13 mouse cellular contexts compared by ENCODE assay signal in genomic region chr8:121786542-121786941, GRCm38 (mm10). TPM values are rescaled to one million over a fixed set of nuclear protein-coding genes. Genes with fewer than 3 reads are reported as not detected.
A peak's percentile ranks its signal among the peaks of the same experiment; 100 is the strongest.
DNase-seq lines count a peak whose midpoint lies in the region; ATAC-seq and TF ChIP-seq lines count a peak whose summit lies in the region.
"Had no signal": no experiment of that assay in that cellular context is flagged by ENCODE, and none has a peak within 500 bp of the region (broad histone marks: within the 10 kb centered on the region; RNA-seq: fewer than 3 reads in every experiment).

No protein-coding gene starts in this region.

- no peaks in the 10 kb centered on the region for H3K4me1 ChIP-seq in heart, adult 2 months (ENCODE audit: control insufficient read depth, insufficient read depth, low read length)
- no peaks in the 10 kb centered on the region for H3K4me1 ChIP-seq in kidney, adult 2 months (ENCODE audit: control insufficient read depth, insufficient read depth, low read length)
- no peaks in the 10 kb centered on the region for H3K4me1 ChIP-seq in midbrain, embryonic 14.5 days (ENCODE audit: control insufficient read depth, insufficient read depth, low read length)
- H3K4me1 ChIP-seq: embryonic facial prominence, embryonic 12.5 days had no signal

- WGBS in heart, adult 2 months = 31% methylated on average over 10 of the region's 10 CpGs
- WGBS in kidney, adult 2 months = 24% methylated on average over 10 of the region's 10 CpGs
- 59% methylated on average over 10 of the region's 10 CpGs for WGBS in midbrain, embryonic 14.5 days

- H3K9me3 ChIP-seq in midbrain, embryonic 14.5 days (ENCODE audit: control insufficient read depth, low read length) = no peaks in the 10 kb centered on the region
- H3K9me3 ChIP-seq: embryonic facial prominence, embryonic 12.5 days; midbrain, embryonic 10.5 days had no signal

- no peak overlapping the region; the same call in 1 of the 2 replicates for H3K4me3 ChIP-seq in layer of hippocampus, adult 2 months
- no peak overlapping the region for H3K4me3 ChIP-seq in heart, adult 2 months
- no peak overlapping the region for H3K4me3 ChIP-seq in left cerebral cortex, adult 2 months
- no peak overlapping the region for H3K4me3 ChIP-seq in kidney, adult 2 months (ENCODE audit: insufficient read depth, low read depth, low read length)
- no peak overlapping the region for H3K4me3 ChIP-seq in midbrain, embryonic 14.5 days (replicated peaks; ENCODE audit: low read depth, low read length)
- H3K4me3 ChIP-seq: embryonic facial prominence, embryonic 12.5 days; midbrain, embryonic 10.5 days had no signal

- peak in 1 of 2 experiments; percentile 50 for DNase-seq in layer of hippocampus, adult 2 months (ENCODE audit: low spot score in 2 of 2)
- no peak for DNase-seq in layer of hippocampus, postnatal 36 days
- peak in 1 of 2 experiments; percentile 52 for DNase-seq in heart, adult 2 months
- peak; percentile 51 to 60 for DNase-seq in left cerebral cortex, adult 2 months (ENCODE audit: extremely low spot score in 1 of 2, low spot score in 2 of 2)
- peak; percentile 75 for DNase-seq in right cerebral cortex, postnatal 25 days
- DNase-seq in thymus, postnatal 0 days (ENCODE audit: low spot score) = no peak
- no peak for DNase-seq in kidney, adult 2 months
- no peak for DNase-seq in midbrain, embryonic 14.5 days
- DNase-seq: adrenal gland, postnatal 25 days; lung, embryonic 14.5 days had no signal

- H3K27ac ChIP-seq in layer of hippocampus, adult 2 months = peak overlapping the region; percentile 64; the same call in 1 of the 2 replicates
- peak overlapping the region; percentile 64 for H3K27ac ChIP-seq in heart, adult 2 months
- peak overlapping the region; percentile 80 for H3K27ac ChIP-seq in left cerebral cortex, adult 2 months
- no peak overlapping the region for H3K27ac ChIP-seq in kidney, adult 2 months (ENCODE audit: insufficient read depth, low read depth, low read length)
- H3K27ac ChIP-seq in midbrain, embryonic 14.5 days (replicated peaks; ENCODE audit: low read depth, low read length) = no peak overlapping the region
- H3K27ac ChIP-seq: embryonic facial prominence, embryonic 12.5 days; midbrain, embryonic 10.5 days had no signal

- H3K9ac ChIP-seq in heart, adult 2 months (ENCODE audit: low read depth, low read length) = no peak overlapping the region
- H3K9ac ChIP-seq in midbrain, embryonic 14.5 days (replicated peaks; ENCODE audit: low read length) = no peak overlapping the region
- H3K9ac ChIP-seq: embryonic facial prominence, embryonic 12.5 days; lung, embryonic 14.5 days had no signal

- TF ChIP-seq POLR2A in heart, adult 2 months (IDR thresholded peaks at IDR 0.05; ENCODE audit: insufficient read depth, low read depth, low read length) = peak; percentile 44; the same call in 1 of the 2 replicates
- no peak for TF ChIP-seq POLR2A in kidney, adult 2 months (IDR thresholded peaks at IDR 0.05; ENCODE audit: low read depth, low read length)

- no peak overlapping the region for H3K4me2 ChIP-seq in midbrain, embryonic 14.5 days (ENCODE audit: low read length)
- H3K4me2 ChIP-seq: embryonic facial prominence, embryonic 12.5 days; lung, embryonic 14.5 days had no signal

- ATAC-seq in midbrain, embryonic 14.5 days (ENCODE audit: low FRiP score, low TSS enrichment) = no peak

- intact Hi-C loops in heart, adult 2 months (cut with DNase I) = no loop called here
- intact Hi-C loops in left cerebral cortex, adult 2 months (cut with DNase I) = no loop called here

- H3K36me3 ChIP-seq in heart, adult 2 months (ENCODE audit: control insufficient read depth, insufficient read depth, low read length) = no peaks in the 10 kb centered on the region
- no peaks in the 10 kb centered on the region for H3K36me3 ChIP-seq in kidney, adult 2 months (ENCODE audit: control insufficient read depth, insufficient read depth, low read length)
- peaks cover 16% of the 10 kb centered on the region for H3K36me3 ChIP-seq in midbrain, embryonic 14.5 days (ENCODE audit: control insufficient read depth, insufficient read depth, low read length)
- H3K36me3 ChIP-seq: embryonic facial prominence, embryonic 12.5 days had no signal

- no peak for TF ChIP-seq CTCF in layer of hippocampus, adult 2 months (conservative IDR thresholded peaks at IDR 0.05)
- TF ChIP-seq CTCF in heart, adult 2 months (IDR thresholded peaks at IDR 0.05) = no peak
- TF ChIP-seq CTCF in left cerebral cortex, adult 2 months (IDR thresholded peaks at IDR 0.05) = no peak
- TF ChIP-seq CTCF in kidney, adult 2 months (conservative IDR thresholded peaks at IDR 0.05; ENCODE audit: insufficient read depth, insufficient read length, low read depth, low read length) = no peak

- TF ChIP-seq EP300 in heart, adult 2 months (IDR thresholded peaks at IDR 0.05; ENCODE audit: insufficient read depth, low read depth, low read length) = no peak

- no peaks in the 10 kb centered on the region for H3K27me3 ChIP-seq in heart, adult 2 months (ENCODE audit: control insufficient read depth, insufficient read depth, low read length)
- H3K27me3 ChIP-seq in kidney, adult 2 months (replicated peaks; ENCODE audit: control insufficient read depth, insufficient read depth, low read length) = no peaks in the 10 kb centered on the region
- H3K27me3 ChIP-seq in midbrain, embryonic 14.5 days (ENCODE audit: control insufficient read depth, insufficient read depth, low read length) = no peaks in the 10 kb centered on the region
- H3K27me3 ChIP-seq: embryonic facial prominence, embryonic 12.5 days had no signal

- no peaks in the 10 kb centered on the region for H3K79me2 ChIP-seq in heart, adult 2 months (replicated peaks; ENCODE audit: control insufficient read depth, insufficient read depth, low read length)

RNA-seq across cellular contexts. Expression of gene Klhdc4, which starts 42.8 kb away (rescaled TPM):
- 10 to 100 TPM; 28.5 to 36.2 TPM for total RNA-seq in layer of hippocampus, adult 2 months (2021)
- 10 to 100 TPM; 27.7 to 28.0 TPM for total RNA-seq in layer of hippocampus, postnatal 36 days (2021)
- 10 to 100 TPM; 11.2 to 12.6 TPM for total RNA-seq in heart, adult 2 months (2021)
- polyA plus RNA-seq in heart, adult 2 months (2012; rRNA removed) = 9.6 and 11.0 TPM in 2 replicates
- total RNA-seq in left cerebral cortex, adult 2 months (2021) = 10 to 100 TPM; 33.2 to 38.3 TPM
- 31.6 and 32.7 TPM in 2 replicates for polyA plus RNA-seq in thymus, postnatal 0 days (2015; fragmentation: Nextera tagmentation; extraction: Ambion mirVana)
- polyA plus RNA-seq in kidney, adult 2 months (2012; rRNA removed) = 14.6 and 16.4 TPM in 2 replicates
- polyA plus RNA-seq in midbrain, embryonic 14.5 days (2014; fragmentation: Nextera tagmentation; extraction: Ambion mirVana) = 38.5 and 41.7 TPM in 2 replicates

RNA-seq across cellular contexts. Expression of gene Jph3, which starts 57.1 kb away (rescaled TPM):
- total RNA-seq in layer of hippocampus, adult 2 months (2021) = 100 to 1,000 TPM; 318 to 346 TPM
- total RNA-seq in layer of hippocampus, postnatal 36 days (2021) = 100 to 1,000 TPM; 310 to 313 TPM
- under 1 TPM in 1 of 2 experiments, not detected in 1; 0.11 TPM for total RNA-seq in heart, adult 2 months (2021)
- 0.09 and 0.10 TPM in 2 replicates for polyA plus RNA-seq in heart, adult 2 months (2012; rRNA removed)
- total RNA-seq in left cerebral cortex, adult 2 months (2021) = 100 to 1,000 TPM; 285 to 297 TPM
- polyA plus RNA-seq in thymus, postnatal 0 days (2015; fragmentation: Nextera tagmentation; extraction: Ambion mirVana) = 0.04 TPM in 1 of 2 replicates, not detected in the other
- 0.07 and 0.20 TPM in 2 replicates for polyA plus RNA-seq in kidney, adult 2 months (2012; rRNA removed)
- polyA plus RNA-seq in midbrain, embryonic 14.5 days (2014; fragmentation: Nextera tagmentation; extraction: Ambion mirVana) = 73.5 and 86.4 TPM in 2 replicates
- total RNA-seq: gastrocnemius, adult 8-10 months had no signal

Comparison
In these comparisons a context has a peak if more than half of its experiments do, and no peak if none do; other contexts are left out.
1. DNase-seq: peak in left cerebral cortex, adult 2 months (2 of 2) and right cerebral cortex, postnatal 25 days (single experiment); none in layer of hippocampus, postnatal 36 days (0 of 2), thymus, postnatal 0 days (single experiment), kidney, adult 2 months (single experiment) and midbrain, embryonic 14.5 days (single experiment).
2. H3K27ac ChIP-seq: peak in layer of hippocampus, adult 2 months (single experiment), heart, adult 2 months (single experiment) and left cerebral cortex, adult 2 months (single experiment); none in kidney, adult 2 months (single experiment) and midbrain, embryonic 14.5 days (single experiment).
3. RNA of gene Jph3, which starts 57.1 kb away (total RNA-seq): 318 to 346 TPM in layer of hippocampus, adult 2 months, 310 to 313 TPM in layer of hippocampus, postnatal 36 days and 285 to 297 TPM in left cerebral cortex, adult 2 months; 0.11 TPM in heart, adult 2 months; every median in the first group is over 100 times any median in the second.